Mouse (Mus musculus) midbrain, embryonic 16.5 days (tissue): ENCODE measurements around the gene Pafah1b2. TPM values are rescaled to one million over a fixed set of nuclear protein-coding genes. Genes with fewer than 3 reads are reported as not detected.
A peak's percentile ranks its signal among the peaks of the same experiment; 100 is the strongest.

ENCODE experiments used
- ATAC-seq: fragments of 200-750 bp; cut with Nextera tagmentation; 2 replicates; pipeline ENCODE4 v1.8.0; 2017; ENCODE audit warnings: moderate TSS enrichment
- H3K27ac ChIP-seq: fragments of 300-500 bp; sonication (generic); 2 replicates; pipeline ENCODE4 v1.5.1; 2014; ENCODE audit warnings: mild to moderate bottlenecking, low read length, mixed read lengths
- H3K27me3 ChIP-seq: fragments of 300-500 bp; sonication (generic); 2 replicates; pipeline ENCODE4 v1.6.1; 2014; ENCODE audit warnings: low read depth, low read length, mixed read lengths; ENCODE audit not compliant: control insufficient read depth, insufficient read depth
- H3K36me3 ChIP-seq: fragments of 300-500 bp; sonication (generic); 2 replicates; pipeline ENCODE4 v1.6.1; 2014; ENCODE audit warnings: mild to moderate bottlenecking, low read length, moderate library complexity, mixed read lengths; ENCODE audit not compliant: control insufficient read depth, insufficient read depth
- H3K4me1 ChIP-seq: fragments of 300-500 bp; sonication (generic); 2 replicates; pipeline ENCODE4 v1.6.1; 2014; ENCODE audit warnings: mild to moderate bottlenecking, low read length, mixed read lengths; ENCODE audit not compliant: control insufficient read depth, insufficient read depth
- H3K4me2 ChIP-seq: fragments of 300-500 bp; sonication (generic); 2 replicates; pipeline ENCODE4 v1.6.1; 2014; ENCODE audit warnings: mild to moderate bottlenecking, low read length, mixed read lengths
- H3K4me3 ChIP-seq: fragments of 300-500 bp; sonication (generic); 2 replicates; pipeline ENCODE4 v1.5.1; 2014; ENCODE audit warnings: low read depth, mild to moderate bottlenecking, low read length, moderate library complexity, mixed read lengths
- H3K9ac ChIP-seq: fragments of 300-500 bp; sonication (generic); 2 replicates; pipeline ENCODE4 v1.6.1; 2014; ENCODE audit warnings: low read depth, low read length, mixed read lengths
- H3K9me3 ChIP-seq: fragments of 300-500 bp; sonication (generic); replicated peaks from 2 replicates; pipeline ENCODE4 v1.6.1; 2014; ENCODE audit warnings: mild to moderate bottlenecking, low read length, mixed read lengths; ENCODE audit not compliant: control insufficient read depth, poor library complexity, severe bottlenecking
- WGBS: fragments of 180-500 bp; shearing (Covaris S2); extraction: QIAGEN DNeasy Blood & Tissue Kit; methylation state at CpG from one replicate; pipeline ENCODE4 v1.1.7; 2014; 5-methylcytosine and 5-hydroxymethylcytosine counted together
- polyA plus RNA-seq: library from polyadenylated mRNA; unstranded; fragments of >200 nt; fragmentation: Nextera tagmentation; extraction: Ambion mirVana; gene quantifications from 2 replicates; pipeline ENCODE4 v1.2.1, GENCODE M21; 2015

The Pafah1b2 gene
- polyA plus RNA-seq, 1 experiment from 2014 or later: 287 TPM

- Histone ChIP-seq H3K9ac (no peak overlapping the region), H3K4me3 (no peak overlapping the region), H3K4me1 (peaks cover 33% of the 10 kb centered on the region), H3K36me3 (peaks cover 3% of the 10 kb centered on the region; the same call in 1 of the 2 replicates), H3K9me3 (no peaks in the 10 kb centered on the region), H3K27me3 (no peaks in the 10 kb centered on the region), H3K4me2 (peak overlapping the region; percentile 63), H3K27ac (no peak overlapping the region)
- ATAC-seq: no peak
- 22% methylated on average over 9 of the region's 9 CpGs for WGBS
Observed at GRCm38 (mm10) chr9:46015831-46016230, 3.3 kb upstream of the Pafah1b2 start.

GRCm38 (mm10) chr9:46015081-46015551 lies 2.6 kb upstream of the Pafah1b2 start:
- ATAC-seq: no peak
- Histone ChIP-seq H3K9ac (peak overlapping the region; percentile 28; the same call in 1 of the 2 replicates), H3K4me1 (peaks cover 33% of the 10 kb centered on the region), H3K27me3 (no peaks in the 10 kb centered on the region), H3K4me3 (no peak overlapping the region; the same call in 1 of the 2 replicates), H3K9me3 (no peaks in the 10 kb centered on the region), H3K27ac (peak overlapping the region; percentile 51), H3K36me3 (0 out of 2 replicates have a peak, but pooled peaks cover 2% of the 10 kb centered on the region), H3K4me2 (peak overlapping the region; percentile 63)
- 22% methylated on average over 8 of the region's 8 CpGs for WGBS

- peak overlapping the region; percentile 32 for H3K9ac ChIP-seq
- no peaks in the 10 kb centered on the region for H3K9me3 ChIP-seq
- H3K36me3 ChIP-seq: no peaks in the 10 kb centered on the region
- peak overlapping the region; percentile 63 for H3K4me2 ChIP-seq
- no peaks in the 10 kb centered on the region for H3K27me3 ChIP-seq
- no peak overlapping the region; the same call in 1 of the 2 replicates for H3K27ac ChIP-seq
- WGBS: 2% methylated on average over 10 of the region's 10 CpGs
- H3K4me3 ChIP-seq: peak overlapping the region; percentile 64
- H3K4me1 ChIP-seq: peaks cover 32% of the 10 kb centered on the region
- no peak for ATAC-seq
Observed at GRCm38 (mm10) chr9:46014251-46014681, 1.8 kb upstream of the Pafah1b2 start.

- no peaks in the 10 kb centered on the region for H3K36me3 ChIP-seq
- peak overlapping the region; percentile 87 for H3K9ac ChIP-seq
- peak overlapping the region; percentile 63 for H3K4me2 ChIP-seq
- H3K27ac ChIP-seq: peak overlapping the region; percentile 86
- H3K4me3 ChIP-seq: peak overlapping the region; percentile 64
- peaks cover 30% of the 10 kb centered on the region for H3K4me1 ChIP-seq
- no peak for ATAC-seq
- no peaks in the 10 kb centered on the region for H3K9me3 ChIP-seq
- no peaks in the 10 kb centered on the region for H3K27me3 ChIP-seq
- WGBS: under 1% methylated on average over 5 of the region's 5 CpGs
Observed at GRCm38 (mm10) chr9:46013616-46014015, 1.1 kb upstream of the Pafah1b2 start.

GRCm38 (mm10) chr9:46013009-46013586 lies 608 bp upstream of the Pafah1b2 start:
- peak overlapping the region; percentile 87 for H3K9ac ChIP-seq
- peaks cover 30% of the 10 kb centered on the region for H3K4me1 ChIP-seq
- ATAC-seq: peak; percentile 72
- peak overlapping the region; percentile 64 for H3K4me3 ChIP-seq
- peak overlapping the region; percentile 86 for H3K27ac ChIP-seq
- H3K27me3 ChIP-seq: no peaks in the 10 kb centered on the region
- no peaks in the 10 kb centered on the region for H3K9me3 ChIP-seq
- H3K36me3 ChIP-seq: no peaks in the 10 kb centered on the region
- WGBS: under 1% methylated on average over 45 of the region's 46 CpGs
- H3K4me2 ChIP-seq: peak overlapping the region; percentile 63

GRCm38 (mm10) chr9:46011094-46011970 lies 1.2 kb downstream of the Pafah1b2 start:
- Histone ChIP-seq H3K4me3 (no peak overlapping the region), H3K4me1 (peaks cover 27% of the 10 kb centered on the region), H3K36me3 (no peaks in the 10 kb centered on the region), H3K27ac (no peak overlapping the region), H3K27me3 (no peaks in the 10 kb centered on the region), H3K9me3 (no peaks in the 10 kb centered on the region), H3K4me2 (peak overlapping the region; percentile 61), H3K9ac (peak overlapping the region; percentile 62; the same call in 1 of the 2 replicates)
- no peak for ATAC-seq
- 57% methylated on average over 3 of the region's 3 CpGs for WGBS

- Histone ChIP-seq H3K27ac (no peak overlapping the region), H3K4me1 (peaks cover 11% of the 10 kb centered on the region), H3K4me2 (no peak overlapping the region), H3K36me3 (no peaks in the 10 kb centered on the region), H3K4me3 (no peak overlapping the region), H3K27me3 (no peaks in the 10 kb centered on the region), H3K9ac (no peak overlapping the region), H3K9me3 (no peaks in the 10 kb centered on the region)
- no peak for ATAC-seq
- WGBS: 87% methylated on average over 1 of the region's 1 CpGs
Observed at GRCm38 (mm10) chr9:46009669-46009983, 2.9 kb downstream of the Pafah1b2 start.

GRCm38 (mm10) chr9:46008931-46009668 lies 3.4 kb downstream of the Pafah1b2 start:
- 78% methylated on average over 6 of the region's 7 CpGs for WGBS
- Histone ChIP-seq H3K4me2 (no peak overlapping the region), H3K36me3 (no peaks in the 10 kb centered on the region), H3K27me3 (no peaks in the 10 kb centered on the region), H3K9ac (no peak overlapping the region), H3K9me3 (no peaks in the 10 kb centered on the region), H3K4me1 (peaks cover 6% of the 10 kb centered on the region), H3K27ac (no peak overlapping the region), H3K4me3 (no peak overlapping the region)
- no peak for ATAC-seq
